Mouse (Mus musculus) ES-CJ7 (cell line): Measurements from ENCODE around the gene Olfr319.
"Not testable (repeated sequence)": the region's sequence is repeated elsewhere in the genome, so short reads cannot be mapped to it uniquely, and the experiment has no call there.

ENCODE experiments used
- DNase-seq: peaks from one replicate; pipeline ENCODE4 v3.0.0; 2011; ENCODE audit warnings: low read depth, low spot score

The Olfr319 gene

GRCm38 (mm10) chr11:58698862-58699261 lies at the start of gene Olfr319:
Gene Olfr319, plus strand, starts transcription at chr11:58699162.
- no peak for DNase-seq

GRCm38 (mm10) chr11:58655151-58655550 lies 43.8 kb upstream of the Olfr319 start:
- DNase-seq = no peak

- no peak for DNase-seq
These were observed 40.4 kb upstream of the Olfr319 start, which contains the start of gene Olfr322 for GRCm38 (mm10) chr11:58658596-58658995. Gene Olfr322, plus strand, starts transcription at chr11:58658782.

- DNase-seq = peak; percentile 42
These were observed 29.7 kb upstream of the Olfr319 start for GRCm38 (mm10) chr11:58669252-58669651.

GRCm38 (mm10) chr11:58671825-58672224 lies 27.1 kb upstream of the Olfr319 start:
- DNase-seq = peak; percentile 10

GRCm38 (mm10) chr11:58680799-58681198 lies 18.2 kb upstream of the Olfr319 start, which contains the start of gene Olfr320:
Gene Olfr320, plus strand, starts transcription at chr11:58681099.
- DNase-seq = no peak

- no peak for DNase-seq
These were observed 10.1 kb downstream of the Olfr319 start for GRCm38 (mm10) chr11:58709086-58709485.

GRCm38 (mm10) chr11:58717723-58718122 lies 18.8 kb downstream of the Olfr319 start:
- DNase-seq = not testable (repeated sequence)

GRCm38 (mm10) chr11:58719701-58720100 lies 20.7 kb downstream of the Olfr319 start:
- DNase-seq = no peak

- DNase-seq = no peak
These were observed 25.0 kb downstream of the Olfr319 start, which contains the start of gene Olfr318 for GRCm38 (mm10) chr11:58723914-58724313. Gene Olfr318, minus strand, starts transcription at chr11:58724014.

GRCm38 (mm10) chr11:58727896-58728650 lies 29.1 kb downstream of the Olfr319 start:
- DNase-seq = not testable (repeated sequence)

- DNase-seq = no peak
These were observed 34.4 kb downstream of the Olfr319 start for GRCm38 (mm10) chr11:58733372-58733771.

- no peak for DNase-seq
These were observed 39.9 kb downstream of the Olfr319 start, which contains the start of gene Olfr317 for GRCm38 (mm10) chr11:58738792-58739262. Gene Olfr317, minus strand, starts transcription at chr11:58739212.

GRCm38 (mm10) chr11:58751096-58751495 lies 52.1 kb downstream of the Olfr319 start:
- DNase-seq = not testable (repeated sequence)

- DNase-seq = no peak
These were observed 53.5 kb downstream of the Olfr319 start, which contains the start of gene Olfr316 for GRCm38 (mm10) chr11:58752434-58752833. Gene Olfr316, plus strand, starts transcription at chr11:58752734.
